Comparison of ENCODE assay signal across 27 mouse cellular contexts in the genomic region with DNA sequence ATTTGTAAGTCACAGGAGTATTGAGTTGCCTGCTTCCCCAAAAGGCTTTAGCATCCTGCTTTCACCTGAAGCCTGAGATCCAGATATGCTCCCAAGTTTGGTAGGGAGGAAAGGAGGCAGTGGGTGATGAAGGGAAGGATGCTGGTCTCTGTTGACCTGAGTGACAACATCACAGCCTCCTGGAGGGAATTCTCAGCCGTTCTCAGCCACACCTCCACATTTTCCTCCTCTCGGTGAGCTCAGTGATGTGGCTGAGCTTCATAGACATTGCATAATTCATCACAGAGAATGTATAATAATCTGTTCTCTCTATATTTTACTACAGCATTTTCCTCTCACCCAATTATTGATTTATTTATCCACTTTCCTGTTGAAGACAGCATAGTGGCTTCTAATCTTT.
DNase-seq lines count a peak whose midpoint lies in the region; ATAC-seq and TF ChIP-seq lines count a peak whose summit lies in the region.
"Had no signal": no experiment of that assay in that cellular context is flagged by ENCODE, and none has a peak within 500 bp of the region (broad histone marks: within the 10 kb centered on the region; RNA-seq: fewer than 3 reads in every experiment).

No protein-coding gene starts in this region.

- ATAC-seq in frontal cortex, adult (ENCODE audit: low TSS enrichment): peak; percentile 68
- ATAC-seq: activated CD4-positive, CD25-positive, alpha-beta regulatory T cell, adult 4 months; CD4-positive, CD25-positive, alpha-beta regulatory T cell, adult 4 months; forebrain, embryonic 14.5 days; forebrain, embryonic 16.5 days; Patski had no signal

- DNase-seq in frontal cortex, postnatal 25 days (ENCODE audit: low spot score in 2 of 2): no peak
- DNase-seq in left cerebral cortex, adult 2 months (ENCODE audit: extremely low spot score in 1 of 2, low spot score in 2 of 2): no peak
- DNase-seq in left cerebral cortex, postnatal 36 days (ENCODE audit: low spot score in 2 of 2): no peak
- peak; percentile 53 for DNase-seq in right cerebral cortex, adult 18-20 months
- DNase-seq in right cerebral cortex, postnatal 4 days: no peak
- DNase-seq: adrenal gland, adult 8-10 months; adrenal gland, postnatal 14 days; adrenal gland, postnatal 36 days; B cell, adult 2 months; cerebellum, adult 11 months; cerebellum, adult 18-20 months; cerebellum, adult 8-10 months; cerebellum, adult 9-11 months; cerebellum, postnatal 14 days; cerebellum, postnatal 36 days; embryo, embryonic 11 days had no signal

- no peak overlapping the region for H3K4me3 ChIP-seq in left cerebral cortex, adult 2 months
- H3K4me3 ChIP-seq: embryonic facial prominence, embryonic 13.5 days; embryonic facial prominence, embryonic 15.5 days; erythroblast, embryonic 14.5 days; forebrain, embryonic 10.5 days; forebrain, embryonic 12.5 days had no signal

- intact Hi-C loops in left cerebral cortex, adult 2 months (cut with DNase I): no loop called here
- intact Hi-C loops in left cerebral cortex, postnatal 36 days (cut with DNase I): no loop called here

- no peak for TF ChIP-seq CTCF in left cerebral cortex, adult 2 months (IDR thresholded peaks at IDR 0.05)

- H3K27ac ChIP-seq in left cerebral cortex, adult 2 months: peak overlapping the region; percentile 75
- H3K27ac ChIP-seq: embryonic facial prominence, embryonic 13.5 days; embryonic facial prominence, embryonic 15.5 days; forebrain, embryonic 10.5 days; forebrain, embryonic 12.5 days had no signal
